Mouse (Mus musculus) brain, embryonic 14.5 days (tissue): ENCODE results near the gene Cldn5.

Source experiments
- CTCF ChIP-seq: fragments of 200-500 bp; IDR thresholded peaks from 2 replicates; pipeline ENCODE4 v1.5.1; 2012; ENCODE audit warnings: inconsistent platforms, mild to moderate bottlenecking, moderate library complexity, borderline replicate concordance; ENCODE audit not compliant: insufficient read depth, insufficient read length; ENCODE audit errors: extremely low read depth
- POLR2A ChIP-seq: fragments of 200-500 bp; IDR thresholded peaks from 2 replicates; pipeline ENCODE4 v1.6.1; 2012; ENCODE audit warnings: mild to moderate bottlenecking, inconsistent platforms, borderline replicate concordance; ENCODE audit not compliant: poor library complexity, insufficient read depth, insufficient read length, severe bottlenecking; ENCODE audit errors: extremely low read depth

DNA sequence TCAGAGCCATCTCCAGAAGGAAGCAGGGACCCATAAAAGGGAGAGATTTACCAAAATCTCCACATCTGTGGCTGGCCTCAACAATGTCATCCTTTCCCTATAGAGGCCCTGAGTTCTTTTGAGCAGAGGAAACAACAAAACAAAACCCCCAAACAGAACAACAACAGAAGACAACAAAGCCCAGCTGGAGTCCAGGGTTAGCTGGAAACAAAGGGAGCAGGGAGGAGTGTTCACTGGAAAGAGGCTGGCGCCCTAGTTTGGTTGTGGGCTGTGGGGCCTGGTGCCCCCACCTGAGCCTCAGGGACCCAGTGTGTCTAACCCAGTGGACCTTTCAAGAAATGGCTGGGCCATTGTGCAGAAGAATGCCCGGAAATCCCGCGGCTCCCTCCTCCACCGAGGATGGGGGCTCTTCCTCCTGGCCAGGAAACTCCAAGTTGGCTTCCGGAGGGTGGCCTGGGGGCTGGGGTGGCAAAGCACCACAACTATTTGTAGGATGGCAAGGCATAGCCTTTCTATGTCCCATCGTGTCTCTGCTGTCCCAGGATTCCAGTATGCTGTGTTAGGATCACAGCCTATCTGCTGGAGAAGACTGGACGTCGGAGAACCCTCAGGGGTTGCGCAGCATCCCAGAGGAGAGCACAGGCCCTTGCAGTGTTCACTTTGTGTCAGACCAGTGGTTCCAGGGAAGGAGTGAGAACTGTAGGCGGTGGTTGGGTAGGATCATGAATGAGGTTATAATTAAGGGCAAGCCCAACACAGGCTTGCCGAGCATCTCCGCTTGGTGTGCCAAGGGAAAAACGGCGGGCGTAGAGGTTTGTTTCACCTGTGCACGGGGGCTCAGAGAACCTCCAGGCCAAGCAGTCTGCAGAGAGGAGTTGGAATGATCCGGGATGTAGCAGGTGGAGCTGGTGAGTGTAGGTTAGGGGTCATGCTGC is 759 bp upstream of the Cldn5 start:
- no peak for TF ChIP-seq CTCF
- no peak for TF ChIP-seq POLR2A
